Mouse (Mus musculus): ENCODE results near the gene Pcnt. TPM values are rescaled to one million over a fixed set of nuclear protein-coding genes. Genes with fewer than 3 reads are reported as not detected.

Pcnt gene
- polyA plus RNA-seq (2012; rRNA removed), result 3.5 TPM in 2 replicates

DNA sequence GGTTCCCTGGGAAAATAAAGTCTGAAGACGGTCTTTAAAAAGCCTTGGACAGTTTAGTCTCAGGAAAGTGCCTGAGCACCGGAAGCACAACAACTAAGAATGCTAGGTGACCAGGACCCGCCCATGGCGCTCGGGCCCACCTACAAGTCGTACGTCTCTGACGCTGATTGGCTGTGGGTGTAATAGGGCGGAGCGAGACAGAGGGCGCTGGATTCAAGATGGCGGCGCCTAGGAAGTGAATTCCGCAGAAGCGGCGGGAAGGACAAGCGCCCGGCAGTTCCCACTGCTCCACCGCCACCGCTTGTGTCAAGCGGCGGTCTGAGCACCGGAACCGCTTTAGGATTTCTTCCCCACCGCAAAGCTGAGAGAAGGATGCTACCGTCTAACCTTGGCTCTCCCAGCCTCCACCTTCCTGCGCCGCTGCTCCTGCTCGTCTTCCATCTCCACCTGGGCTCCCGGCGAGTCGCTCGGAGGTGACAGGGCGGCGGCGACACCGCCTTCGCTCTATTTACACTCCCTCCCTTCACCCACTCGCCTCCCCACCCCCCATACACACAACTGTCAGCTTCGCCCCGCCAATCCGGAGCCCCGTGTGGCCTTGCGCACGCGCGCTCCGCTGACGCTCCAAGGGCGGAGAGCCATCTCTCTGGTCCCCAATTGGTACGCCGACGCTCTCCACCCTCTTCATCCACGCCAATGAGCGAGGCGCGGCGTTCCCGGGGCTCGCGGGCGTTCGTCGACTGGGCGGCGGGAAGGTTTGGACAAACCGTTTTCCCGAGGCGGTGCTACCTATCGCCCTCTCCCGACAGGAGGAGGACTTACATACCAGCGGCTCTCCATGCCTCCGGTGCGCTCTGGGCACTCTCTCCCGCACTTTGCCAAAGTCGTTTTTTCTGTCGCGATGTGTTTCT lies at the start of gene Pcnt:
Gene Pcnt (minus strand): TSS at position 609 of the 911 bp plus-strand sequence.

DNA sequence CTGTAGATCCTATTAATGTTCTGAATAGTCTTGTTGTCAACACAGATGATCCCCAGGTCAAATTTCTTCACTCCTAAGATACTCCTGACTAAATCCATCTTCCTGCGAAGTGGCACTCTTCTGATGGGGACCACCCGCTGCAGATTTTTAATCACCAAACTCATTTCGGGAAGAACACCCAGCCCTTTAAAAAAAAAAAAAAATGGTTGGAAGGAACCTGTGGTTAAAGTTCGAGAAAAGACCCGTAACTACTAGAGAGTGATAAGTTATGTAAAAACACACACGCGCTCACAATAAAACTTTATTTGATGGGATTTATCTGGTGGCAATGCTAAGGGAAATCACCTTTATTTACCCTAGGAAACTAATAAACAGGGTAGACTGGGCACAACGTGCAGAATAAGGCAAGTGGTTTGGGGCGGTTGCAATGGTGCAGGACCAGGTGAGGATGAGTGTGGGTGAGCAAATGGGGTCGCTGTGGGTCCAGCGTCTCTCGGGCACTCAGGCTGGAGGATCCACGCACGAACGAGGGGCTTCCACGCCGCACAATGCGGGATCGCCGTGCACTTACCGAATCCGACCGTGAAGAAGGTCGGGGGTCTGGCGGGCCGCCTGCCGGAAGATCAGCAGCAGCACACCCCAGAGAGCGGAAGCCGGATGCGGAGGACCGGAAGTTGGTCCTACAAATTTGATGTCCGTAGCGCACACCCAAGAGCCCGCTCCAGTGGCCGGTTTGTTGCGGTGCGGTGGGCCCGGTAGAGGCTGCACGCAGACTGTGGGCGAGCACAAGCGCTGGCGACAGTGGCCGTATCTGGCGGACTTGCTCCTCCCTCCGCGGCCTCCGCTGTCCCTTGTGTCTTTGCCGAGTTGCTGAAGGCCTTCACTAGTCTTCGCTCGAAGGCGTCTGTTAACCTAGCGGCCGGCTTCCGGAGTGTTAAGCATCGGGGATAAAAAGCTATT lies 25.9 kb upstream of the Pcnt start, which contains the start of the genes Mcm3ap and Ybey:
Gene Mcm3ap (plus strand): TSS at position 725 of the 960 bp plus-strand sequence.
Gene Ybey (minus strand): TSS at position 912 of the 960 bp plus-strand sequence.

DNA sequence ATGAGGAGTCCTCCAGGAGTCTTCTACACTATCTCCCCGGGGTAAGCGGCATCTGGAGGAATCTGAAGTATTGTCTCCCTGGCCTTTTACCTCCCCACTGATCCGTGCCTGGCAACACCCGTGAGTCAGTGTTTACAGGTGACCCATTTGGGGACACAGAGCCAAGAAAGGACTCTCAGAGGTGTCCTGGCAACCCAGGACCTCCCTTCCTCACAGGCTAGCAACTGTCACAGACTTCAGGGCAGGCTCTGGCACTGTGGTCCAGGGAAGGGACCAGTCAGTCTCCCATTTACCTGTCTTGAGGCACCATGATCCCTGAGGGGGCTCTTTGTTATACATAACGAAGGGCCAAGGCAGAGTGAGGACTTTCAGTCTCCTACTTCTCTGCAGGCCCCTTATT lies 6.3 kb upstream of the Pcnt start, which contains the start of gene 2610028H24Rik:
Gene 2610028H24Rik (plus strand): TSS at position 231 of the 400 bp plus-strand sequence.

DNA sequence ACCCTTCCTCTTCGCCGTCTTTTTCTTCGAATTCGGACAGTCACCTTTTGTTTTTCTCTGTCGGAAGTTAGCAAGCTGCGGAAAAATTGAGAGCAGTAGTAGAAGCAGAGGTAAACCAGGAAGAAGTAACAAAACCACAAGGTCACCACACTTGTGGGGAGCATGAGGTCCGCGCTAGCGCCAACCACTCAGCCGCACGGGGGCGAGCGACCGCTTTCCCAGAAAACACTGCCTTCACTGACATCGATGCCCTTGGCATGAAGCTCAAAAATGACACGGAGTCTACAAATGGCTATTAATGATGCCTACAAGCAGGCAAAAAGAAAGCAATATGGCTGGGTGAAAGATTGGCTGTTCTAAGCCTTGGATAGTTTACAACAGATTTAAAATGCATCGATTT lies 2.3 kb downstream of the Pcnt start, which contains the start of gene AC141477.1:
Gene AC141477.1 (minus strand): TSS at position 164 of the 400 bp plus-strand sequence.

DNA sequence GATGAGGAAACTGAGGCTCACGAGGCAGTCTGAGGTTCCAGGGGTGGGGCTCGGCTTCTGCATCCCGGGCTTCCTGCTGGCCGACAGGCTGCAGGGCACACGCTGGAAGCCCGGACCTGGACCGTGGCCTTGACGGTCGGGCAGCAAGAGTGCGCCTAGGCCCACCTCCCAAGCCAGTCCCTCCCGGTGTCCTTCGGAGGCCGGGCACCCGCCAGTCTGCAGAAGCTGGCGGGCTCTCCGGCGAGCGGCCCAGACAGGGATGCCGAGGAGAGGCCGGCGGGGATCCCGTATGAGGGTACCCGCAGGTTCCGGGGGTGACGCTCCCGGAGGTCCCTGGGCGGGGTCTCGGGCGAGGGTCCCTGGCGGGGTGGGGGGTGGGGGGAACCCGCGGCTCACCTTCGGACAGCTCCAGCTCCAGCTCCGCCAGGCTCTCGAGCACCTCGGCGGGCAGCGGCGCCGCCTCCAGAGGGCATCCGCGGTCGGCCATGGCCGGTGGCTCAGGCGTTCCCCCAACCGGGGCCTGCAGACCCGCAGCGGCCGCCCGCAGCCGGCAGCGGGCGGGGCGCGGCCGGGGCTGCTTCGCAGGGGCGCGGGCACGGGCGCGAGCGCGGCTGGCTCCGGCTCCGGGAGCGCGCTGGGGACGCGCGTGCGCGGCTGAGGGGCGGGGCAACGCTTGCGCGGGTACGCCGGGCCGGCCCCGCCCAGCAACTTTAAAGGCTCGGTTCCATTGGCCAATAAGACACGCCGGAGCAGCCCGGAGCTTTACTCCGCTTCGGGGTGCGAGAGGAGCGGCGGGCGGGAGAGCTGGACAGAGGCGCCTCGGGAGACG lies 97.7 kb downstream of the Pcnt start, which contains the start of gene Dip2a:
Gene Dip2a (minus strand): TSS at position 581 of the 829 bp plus-strand sequence.

Other genes starting within 250 kb of the Pcnt start
- gene Prmt2, start 204.9 kb downstream of the Pcnt start, polyA plus RNA-seq (2012; rRNA removed), result 11.8 and 15.6 TPM in 2 replicates
- gene S100b, start 188.9 kb downstream of the Pcnt start, polyA plus RNA-seq (2012; rRNA removed), result 0.73 and 1.8 TPM in 2 replicates
- 6.3 and 13.0 TPM in 2 replicates for gene Dip2a, start 97.5 kb downstream of the Pcnt start, polyA plus RNA-seq (2012; rRNA removed)
- gene AC141477.1, start 2.3 kb downstream of the Pcnt start, polyA plus RNA-seq (2012; rRNA removed), result not detected in 2 replicates
- 0.10 and 0.12 TPM in 2 replicates for gene 2610028H24Rik, start 6.3 kb upstream of the Pcnt start, polyA plus RNA-seq (2012; rRNA removed)
- 4.0 and 5.2 TPM in 2 replicates for gene Mcm3ap, start 26.1 kb upstream of the Pcnt start, polyA plus RNA-seq (2012; rRNA removed)
- gene Ybey, start 26.3 kb upstream of the Pcnt start, polyA plus RNA-seq (2012; rRNA removed), result 1.8 and 2.4 TPM in 2 replicates
- 25.2 and 26.0 TPM in 2 replicates for gene Lss, start 88.8 kb upstream of the Pcnt start, polyA plus RNA-seq (2012; rRNA removed)
- gene Spatc1l, start 119.5 kb upstream of the Pcnt start, polyA plus RNA-seq (2012; rRNA removed), result 0.06 TPM in 1 of 2 replicates, not detected in the other
- gene Ftcd, start 132.9 kb upstream of the Pcnt start, polyA plus RNA-seq (2012; rRNA removed), result 0.54 TPM in 1 of 2 replicates, not detected in the other
- gene Col6a2, start 180.8 kb upstream of the Pcnt start, polyA plus RNA-seq (2012; rRNA removed), result 105 and 117 TPM in 2 replicates